Mouse (Mus musculus): ENCODE measurements around the gene Leng9. TPM values are rescaled to one million over a fixed set of nuclear protein-coding genes. Genes with fewer than 3 reads are reported as not detected.

The Leng9 gene
- polyA plus RNA-seq, 1 experiment from 2014 or later, result 0.98 TPM

GRCm38 (mm10) chr7:4150811-4151221, 642 bp upstream of the Leng9 start:
- no peaks in the 10 kb centered on the region for H3K9me3 ChIP-seq (replicated peaks)
- ATAC-seq (ENCODE audit: insufficient read depth), result peak; percentile 56
- peak overlapping the region; percentile 88 for H3K4me3 ChIP-seq (replicated peaks)
- H3K9ac ChIP-seq, result peak overlapping the region; percentile 76; the same call in 1 of the 2 replicates
- 5% methylated on average over 14 of the region's 14 CpGs for WGBS (ENCODE audit: insufficient replicate concordance)
- peak overlapping the region; percentile 94; the same call in 1 of the 2 replicates for H3K27ac ChIP-seq (replicated peaks)
- H3K36me3 ChIP-seq (replicated peaks), result peaks cover 22% of the 10 kb centered on the region
- peaks cover 11% of the 10 kb centered on the region for H3K27me3 ChIP-seq
- peak overlapping the region; percentile 97 for H3K4me2 ChIP-seq
- peaks cover 56% of the 10 kb centered on the region for H3K4me1 ChIP-seq (replicated peaks)

- Histone ChIP-seq H3K36me3 (replicated peaks) (peaks cover 36% of the 10 kb centered on the region), H3K9ac (peak overlapping the region; percentile 76), H3K4me2 (peak overlapping the region; percentile 97), H3K9me3 (replicated peaks) (no peaks in the 10 kb centered on the region), H3K27ac (replicated peaks) (peak overlapping the region; percentile 94), H3K4me1 (replicated peaks) (peaks cover 58% of the 10 kb centered on the region), H3K27me3 (peaks cover 11% of the 10 kb centered on the region), H3K4me3 (replicated peaks) (peak overlapping the region; percentile 88)
- peak; percentile 72 for ATAC-seq (ENCODE audit: insufficient read depth)
- under 1% methylated on average over 64 of the region's 64 CpGs for WGBS (ENCODE audit: insufficient replicate concordance)
These were observed 742 bp downstream of the Leng9 start for GRCm38 (mm10) chr7:4149209-4150054.

- H3K4me3 ChIP-seq (replicated peaks), result peak overlapping the region; percentile 88
- peaks cover 44% of the 10 kb centered on the region for H3K36me3 ChIP-seq (replicated peaks)
- ATAC-seq (ENCODE audit: insufficient read depth), result no peak; the same call in 1 of the 2 replicates
- H3K27ac ChIP-seq (replicated peaks), result peak overlapping the region; percentile 94
- H3K9ac ChIP-seq, result peak overlapping the region; percentile 76
- H3K4me2 ChIP-seq, result peak overlapping the region; percentile 97
- H3K4me1 ChIP-seq (replicated peaks), result peaks cover 58% of the 10 kb centered on the region
- no peaks in the 10 kb centered on the region for H3K9me3 ChIP-seq (replicated peaks)
- peaks cover 11% of the 10 kb centered on the region for H3K27me3 ChIP-seq
- WGBS (ENCODE audit: insufficient replicate concordance), result 34% methylated on average over 18 of the region's 18 CpGs
These were observed 1.6 kb downstream of the Leng9 start for GRCm38 (mm10) chr7:4148341-4149208.

GRCm38 (mm10) chr7:4147836-4148235, 2.3 kb downstream of the Leng9 start:
- H3K9ac ChIP-seq, result no peak overlapping the region
- H3K36me3 ChIP-seq (replicated peaks), result peaks cover 52% of the 10 kb centered on the region
- H3K4me1 ChIP-seq (replicated peaks), result peaks cover 58% of the 10 kb centered on the region
- H3K9me3 ChIP-seq (replicated peaks), result no peaks in the 10 kb centered on the region
- H3K4me3 ChIP-seq (replicated peaks), result no peak overlapping the region
- H3K27ac ChIP-seq (replicated peaks), result 0 out of 2 replicates have a peak overlapping the region, but pooled peaks have one; percentile 94
- WGBS (ENCODE audit: insufficient replicate concordance), result 83% methylated on average over 4 of the region's 4 CpGs
- H3K4me2 ChIP-seq, result peak overlapping the region; percentile 97; the same call in 1 of the 2 replicates
- ATAC-seq (ENCODE audit: insufficient read depth), result no peak
- H3K27me3 ChIP-seq, result peaks cover 11% of the 10 kb centered on the region

GRCm38 (mm10) chr7:4147371-4147770, 2.8 kb downstream of the Leng9 start:
- peaks cover 58% of the 10 kb centered on the region for H3K4me1 ChIP-seq (replicated peaks)
- no peak overlapping the region for H3K27ac ChIP-seq (replicated peaks)
- H3K9me3 ChIP-seq (replicated peaks), result no peaks in the 10 kb centered on the region
- peaks cover 11% of the 10 kb centered on the region for H3K27me3 ChIP-seq
- ATAC-seq (ENCODE audit: insufficient read depth), result no peak
- H3K4me2 ChIP-seq, result no peak overlapping the region
- H3K4me3 ChIP-seq (replicated peaks), result no peak overlapping the region
- H3K36me3 ChIP-seq (replicated peaks), result peaks cover 56% of the 10 kb centered on the region
- 63% methylated on average over 20 of the region's 20 CpGs for WGBS (ENCODE audit: insufficient replicate concordance)
- no peak overlapping the region for H3K9ac ChIP-seq

DNA sequence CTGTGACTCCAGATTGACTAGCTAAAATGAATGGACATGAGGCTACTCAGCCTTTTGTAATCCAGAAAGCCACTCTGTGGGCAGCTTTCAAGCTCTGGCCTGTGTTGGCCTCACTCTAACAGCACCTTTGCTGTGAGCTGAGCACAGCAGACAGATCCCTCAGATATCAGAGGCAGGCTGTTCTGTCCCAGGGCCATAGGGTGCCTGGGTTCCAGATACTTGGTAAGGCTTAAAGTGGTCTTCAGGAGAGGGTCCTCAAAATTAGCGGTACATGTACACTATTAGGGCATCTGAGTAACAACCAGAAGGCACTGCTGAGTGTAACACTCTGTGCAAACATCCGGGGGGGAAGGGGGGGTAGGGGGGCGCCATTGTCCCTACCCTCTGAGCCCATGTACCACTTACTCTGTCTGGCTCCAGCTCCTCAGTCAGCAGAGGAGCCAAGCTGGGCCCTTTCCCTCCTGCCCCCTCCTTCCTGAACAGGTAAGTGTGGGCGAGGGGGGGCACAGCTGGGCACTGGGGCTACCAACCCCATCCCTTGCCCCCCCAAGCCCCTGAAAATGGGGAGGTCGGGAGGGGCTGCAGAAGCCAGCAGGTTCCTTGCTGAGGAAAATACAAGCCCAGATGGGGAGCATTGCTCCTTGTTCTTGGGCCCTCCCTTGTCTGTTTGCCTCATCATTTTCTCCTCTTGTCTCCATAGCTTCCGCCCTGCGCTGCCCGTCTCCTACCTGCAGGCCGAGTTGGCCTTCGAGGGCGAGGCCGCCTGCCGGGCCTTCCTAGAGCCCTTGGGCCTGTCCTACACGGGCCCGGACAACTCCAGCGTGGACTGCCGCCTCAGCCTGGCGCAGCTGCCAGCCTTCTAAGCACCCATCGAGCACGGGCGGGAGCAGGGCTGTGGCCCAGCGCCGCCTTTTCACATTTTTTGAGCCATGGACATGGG, 3.7 kb downstream of the Leng9 start:
- Histone ChIP-seq H3K9ac (no peak overlapping the region), H3K27ac (replicated peaks) (no peak overlapping the region), H3K9me3 (replicated peaks) (no peaks in the 10 kb centered on the region), H3K27me3 (peaks cover 9% of the 10 kb centered on the region), H3K36me3 (replicated peaks) (peaks cover 65% of the 10 kb centered on the region), H3K4me1 (replicated peaks) (peaks cover 55% of the 10 kb centered on the region), H3K4me3 (replicated peaks) (no peak overlapping the region), H3K4me2 (no peak overlapping the region)
- 87% methylated on average over 23 of the region's 23 CpGs for WGBS (ENCODE audit: insufficient replicate concordance)
- no peak for ATAC-seq (ENCODE audit: insufficient read depth)

- H3K4me1 ChIP-seq (replicated peaks), result peaks cover 47% of the 10 kb centered on the region
- no peak overlapping the region for H3K4me3 ChIP-seq (replicated peaks)
- H3K27me3 ChIP-seq, result peaks cover under 1% of the 10 kb centered on the region; the same call in 1 of the 2 replicates
- H3K9me3 ChIP-seq (replicated peaks), result no peaks in the 10 kb centered on the region
- peaks cover 73% of the 10 kb centered on the region for H3K36me3 ChIP-seq (replicated peaks)
- H3K9ac ChIP-seq, result no peak overlapping the region
- WGBS (ENCODE audit: insufficient replicate concordance), result 60% methylated on average over 6 of the region's 6 CpGs
- H3K4me2 ChIP-seq, result no peak overlapping the region
- no peak for ATAC-seq (ENCODE audit: insufficient read depth)
- no peak overlapping the region for H3K27ac ChIP-seq (replicated peaks)
These were observed 4.5 kb downstream of the Leng9 start for GRCm38 (mm10) chr7:4145552-4146190.

- 90% methylated on average over 20 of the region's 20 CpGs for WGBS (ENCODE audit: insufficient replicate concordance)
- peaks cover 80% of the 10 kb centered on the region for H3K36me3 ChIP-seq (replicated peaks)
- H3K9ac ChIP-seq, result no peak overlapping the region
- peaks cover 40% of the 10 kb centered on the region for H3K4me1 ChIP-seq (replicated peaks)
- ATAC-seq (ENCODE audit: insufficient read depth), result no peak
- H3K9me3 ChIP-seq (replicated peaks), result no peaks in the 10 kb centered on the region
- H3K27me3 ChIP-seq, result no peaks in the 10 kb centered on the region
- H3K4me3 ChIP-seq (replicated peaks), result no peak overlapping the region
- no peak overlapping the region for H3K27ac ChIP-seq (replicated peaks)
- H3K4me2 ChIP-seq, result no peak overlapping the region
These were observed 5.2 kb downstream of the Leng9 start for GRCm38 (mm10) chr7:4144766-4145551.

- 94% methylated on average over 13 of the region's 13 CpGs for WGBS (ENCODE audit: insufficient replicate concordance)
- Histone ChIP-seq H3K9me3 (replicated peaks) (no peaks in the 10 kb centered on the region), H3K9ac (no peak overlapping the region), H3K4me2 (no peak overlapping the region), H3K27ac (replicated peaks) (no peak overlapping the region), H3K4me1 (replicated peaks) (peaks cover 33% of the 10 kb centered on the region), H3K27me3 (no peaks in the 10 kb centered on the region), H3K4me3 (replicated peaks) (no peak overlapping the region), H3K36me3 (replicated peaks) (peaks cover 90% of the 10 kb centered on the region)
- no peak for ATAC-seq (ENCODE audit: insufficient read depth)
These were observed 6.1 kb downstream of the Leng9 start for GRCm38 (mm10) chr7:4144046-4144445.

All from liver, embryonic 15.5 days (tissue).